Mouse (Mus musculus): ENCODE measurements at regions not wholly inside any gene's neighbourhood (a gene's known extent, or its start where the extent isn't known, plus 50 kb on each side); places are given as distances from the start of the nearest gene placed in this dataset.
"Not testable (repeated sequence)": the region's sequence is repeated elsewhere in the genome, so short reads cannot be mapped to it uniquely, and the experiment has no call there.

GRCm38 (mm10) chr3:21937281-21938035 is 139.0 kb upstream of the Tbl1xr1 start:
- DNase-seq (ENCODE audit: low spot score), result no peak

- no peak for DNase-seq (ENCODE audit: low spot score)
These were observed 138.2 kb upstream of the Tbl1xr1 start for GRCm38 (mm10) chr3:21938071-21938848.

- DNase-seq (ENCODE audit: low spot score), result no peak
These were observed 136.7 kb upstream of the Tbl1xr1 start for GRCm38 (mm10) chr3:21939738-21940137.

GRCm38 (mm10) chr3:21941596-21941995 is 134.9 kb upstream of the Tbl1xr1 start:
- DNase-seq (ENCODE audit: low spot score), result no peak

GRCm38 (mm10) chr3:21942912-21943311 is 133.5 kb upstream of the Tbl1xr1 start:
- DNase-seq (ENCODE audit: low spot score), result no peak

- DNase-seq (ENCODE audit: low spot score), result no peak
These were observed 130.7 kb upstream of the Tbl1xr1 start for GRCm38 (mm10) chr3:21945775-21946174.

- no peak for DNase-seq (ENCODE audit: low spot score)
These were observed 129.0 kb upstream of the Tbl1xr1 start for GRCm38 (mm10) chr3:21947320-21948073.

GRCm38 (mm10) chr3:21948074-21948659 is 128.3 kb upstream of the Tbl1xr1 start:
- DNase-seq (ENCODE audit: low spot score), result no peak

GRCm38 (mm10) chr3:21949459-21949858 is 127.0 kb upstream of the Tbl1xr1 start:
- no peak for DNase-seq (ENCODE audit: low spot score)

- DNase-seq (ENCODE audit: low spot score), result no peak
These were observed 125.9 kb upstream of the Tbl1xr1 start for GRCm38 (mm10) chr3:21950571-21950970.

- no peak for DNase-seq (ENCODE audit: low spot score)
These were observed 124.8 kb upstream of the Tbl1xr1 start for GRCm38 (mm10) chr3:21951446-21952285.

- DNase-seq (ENCODE audit: low spot score), result no peak
These were observed 123.6 kb upstream of the Tbl1xr1 start for GRCm38 (mm10) chr3:21952695-21953415.

GRCm38 (mm10) chr3:21953416-21953810 is 123.0 kb upstream of the Tbl1xr1 start:
- no peak for DNase-seq (ENCODE audit: low spot score)

GRCm38 (mm10) chr3:21955681-21956080 is 120.8 kb upstream of the Tbl1xr1 start:
- DNase-seq (ENCODE audit: low spot score), result no peak

GRCm38 (mm10) chr3:21957105-21957504 is 119.3 kb upstream of the Tbl1xr1 start:
- DNase-seq (ENCODE audit: low spot score), result not testable (repeated sequence)

- no peak for DNase-seq (ENCODE audit: low spot score)
These were observed 117.7 kb upstream of the Tbl1xr1 start for GRCm38 (mm10) chr3:21958595-21959286.

GRCm38 (mm10) chr3:21961091-21961490 is 115.4 kb upstream of the Tbl1xr1 start:
- DNase-seq (ENCODE audit: low spot score), result no peak

- DNase-seq (ENCODE audit: low spot score), result no peak
These were observed 114.7 kb upstream of the Tbl1xr1 start for GRCm38 (mm10) chr3:21961746-21962145.

GRCm38 (mm10) chr3:21962360-21962782 is 114.1 kb upstream of the Tbl1xr1 start:
- no peak for DNase-seq (ENCODE audit: low spot score)
